Mouse (Mus musculus) heart, adult 2 months (tissue): ENCODE data around the gene Cytip. TPM values are rescaled to one million over a fixed set of nuclear protein-coding genes. Genes with fewer than 3 reads are reported as not detected.

Experiments used
- DNase-seq, 2 experiments: peaks; one replicate each; pipeline ENCODE4 v3.0.0; 2021
- H3K27ac ChIP-seq: fragments of 200-600 bp; 2 replicates; pipeline ENCODE4 v1.8.1; 2022
- H3K27me3 ChIP-seq: fragments of 200-500 bp; 2 replicates; pipeline ENCODE4 v1.6.1; 2012; ENCODE audit warnings: mild to moderate bottlenecking, low read length, inconsistent platforms, mixed read lengths; ENCODE audit not compliant: control insufficient read depth, insufficient read depth
- H3K36me3 ChIP-seq: fragments of 200-500 bp; 2 replicates; pipeline ENCODE4 v1.6.1; 2012; ENCODE audit warnings: low read length, inconsistent platforms; ENCODE audit not compliant: control insufficient read depth, insufficient read depth
- H3K4me1 ChIP-seq: fragments of 200-500 bp; 2 replicates; pipeline ENCODE4 v1.6.1; 2011; ENCODE audit warnings: low read length; ENCODE audit not compliant: control insufficient read depth, insufficient read depth
- H3K4me3 ChIP-seq: fragments of 200-600 bp; 2 replicates; pipeline ENCODE4 v1.8.1; 2022
- H3K79me2 ChIP-seq: fragments of 200-500 bp; replicated peaks from 2 replicates; pipeline ENCODE4 v1.6.1; 2012; ENCODE audit warnings: mild to moderate bottlenecking, inconsistent platforms, low read length, moderate library complexity, mixed read lengths; ENCODE audit not compliant: control insufficient read depth, insufficient read depth
- H3K9ac ChIP-seq: fragments of 200-500 bp; 2 replicates; pipeline ENCODE4 v1.6.1; 2012; ENCODE audit warnings: low read depth, mild to moderate bottlenecking, control low read depth, inconsistent platforms, low read length, mixed read lengths
- CTCF ChIP-seq: fragments of 200-600 bp; IDR thresholded peaks from 2 replicates; pipeline ENCODE4 v1.8.1; 2022; ENCODE audit warnings: antibody characterized with exemption, mild to moderate bottlenecking, moderate library complexity
- EP300 ChIP-seq: fragments of 200-500 bp; IDR thresholded peaks from 2 replicates; pipeline ENCODE4 v1.6.1; 2011; ENCODE audit warnings: low read depth, low read length, control low read depth; ENCODE audit not compliant: insufficient read depth
- POLR2A ChIP-seq: fragments of 200-500 bp; IDR thresholded peaks from 2 replicates; pipeline ENCODE4 v1.6.1; 2011; ENCODE audit warnings: mild to moderate bottlenecking, low read depth, low read length, control low read depth; ENCODE audit not compliant: insufficient read depth
- WGBS: fragments of 180-500 bp; shearing (Covaris S2); methylation state at CpG from one replicate; pipeline ENCODE4 v1.1.7; 2018; 5-methylcytosine and 5-hydroxymethylcytosine counted together
- intact Hi-C: fragments of 180-260 bp; cut with DNase I; formaldehyde crosslinking; loops from one replicate; pipeline ENCODE4 v1.15.1; 2025
- polyA plus RNA-seq: library from polyadenylated mRNA; depleted of rRNA; stranded (reverse); fragments of >200 nt; gene quantifications from 2 replicates; pipeline ENCODE4 v1.2.3, GENCODE M21; 2012
- total RNA-seq, 2 experiments: library from RNA; stranded (reverse); gene quantifications; 2 replicates each; pipeline ENCODE4 v1.2.3; 2021

Gene Cytip
- total and polyA plus RNA-seq, 3 experiments: 1.3 to 5.7 (median 2.5) TPM

DNA sequence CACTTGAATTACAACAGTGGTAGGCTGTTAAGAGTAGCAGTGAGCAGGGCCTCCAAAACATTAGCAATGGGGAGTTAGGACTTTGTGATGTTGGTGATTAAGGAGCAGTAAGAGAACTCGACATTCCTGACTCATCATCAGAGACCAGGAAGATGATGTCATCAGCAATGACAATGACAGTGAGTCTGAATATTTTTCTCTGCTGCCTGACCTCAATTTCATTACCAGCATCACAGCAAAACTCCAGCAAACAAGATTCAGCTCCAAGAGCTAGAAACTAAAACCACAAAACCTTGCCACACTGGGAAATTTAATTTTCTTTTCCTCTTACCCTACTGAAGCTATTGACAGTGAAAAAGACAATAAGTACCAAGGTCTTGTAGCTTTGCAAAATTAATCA is 14.6 kb downstream of the Cytip start:
- Histone ChIP-seq H3K27me3 (no peaks in the 10 kb centered on the region), H3K36me3 (peaks cover 1% of the 10 kb centered on the region; the same call in 1 of the 2 replicates), H3K9ac (no peak overlapping the region), H3K4me3 (no peak overlapping the region), H3K4me1 (no peaks in the 10 kb centered on the region; the same call in 1 of the 2 replicates), H3K27ac (no peak overlapping the region), H3K79me2 (no peaks in the 10 kb centered on the region)
- no peak for DNase-seq
- WGBS: 39% methylated on average over 1 of the region's 1 CpGs
- intact Hi-C loops: loop anchor here (10.0 kb wide), 1 partner anchor 126 kb away; the partner anchor contains the start of gene Ermn
- no peak for TF ChIP-seq POLR2A
- TF ChIP-seq CTCF: no peak
- TF ChIP-seq EP300: no peak

DNA sequence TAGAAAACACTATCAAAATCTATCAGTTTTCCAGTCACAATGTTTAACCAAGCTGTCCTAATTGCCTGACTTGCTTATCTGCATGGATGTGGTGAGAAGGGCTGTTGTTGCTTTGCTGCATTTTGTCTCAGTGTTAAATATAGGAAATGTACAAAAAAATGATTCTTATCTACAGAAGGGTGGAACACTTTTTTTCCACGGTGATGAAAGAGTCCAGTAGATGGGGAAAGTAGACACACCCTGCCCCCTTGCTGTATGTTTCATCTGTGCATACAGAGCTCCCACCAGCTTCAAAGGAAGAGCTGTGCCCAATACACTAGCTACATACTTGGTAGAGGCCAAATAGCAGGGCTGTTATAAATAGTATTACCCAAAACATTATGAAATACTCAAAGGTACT is 16.3 kb downstream of the Cytip start:
- Histone ChIP-seq H3K36me3 (peaks cover 5% of the 10 kb centered on the region), H3K27me3 (no peaks in the 10 kb centered on the region), H3K27ac (no peak overlapping the region), H3K4me1 (peaks cover 4% of the 10 kb centered on the region), H3K4me3 (no peak overlapping the region), H3K79me2 (no peaks in the 10 kb centered on the region), H3K9ac (no peak overlapping the region)
- intact Hi-C loops: no loop called here
- TF ChIP-seq CTCF (no peak), POLR2A (no peak), EP300 (no peak)
- DNase-seq: no peak
- WGBS: 17% methylated on average over 1 of the region's 1 CpGs

DNA sequence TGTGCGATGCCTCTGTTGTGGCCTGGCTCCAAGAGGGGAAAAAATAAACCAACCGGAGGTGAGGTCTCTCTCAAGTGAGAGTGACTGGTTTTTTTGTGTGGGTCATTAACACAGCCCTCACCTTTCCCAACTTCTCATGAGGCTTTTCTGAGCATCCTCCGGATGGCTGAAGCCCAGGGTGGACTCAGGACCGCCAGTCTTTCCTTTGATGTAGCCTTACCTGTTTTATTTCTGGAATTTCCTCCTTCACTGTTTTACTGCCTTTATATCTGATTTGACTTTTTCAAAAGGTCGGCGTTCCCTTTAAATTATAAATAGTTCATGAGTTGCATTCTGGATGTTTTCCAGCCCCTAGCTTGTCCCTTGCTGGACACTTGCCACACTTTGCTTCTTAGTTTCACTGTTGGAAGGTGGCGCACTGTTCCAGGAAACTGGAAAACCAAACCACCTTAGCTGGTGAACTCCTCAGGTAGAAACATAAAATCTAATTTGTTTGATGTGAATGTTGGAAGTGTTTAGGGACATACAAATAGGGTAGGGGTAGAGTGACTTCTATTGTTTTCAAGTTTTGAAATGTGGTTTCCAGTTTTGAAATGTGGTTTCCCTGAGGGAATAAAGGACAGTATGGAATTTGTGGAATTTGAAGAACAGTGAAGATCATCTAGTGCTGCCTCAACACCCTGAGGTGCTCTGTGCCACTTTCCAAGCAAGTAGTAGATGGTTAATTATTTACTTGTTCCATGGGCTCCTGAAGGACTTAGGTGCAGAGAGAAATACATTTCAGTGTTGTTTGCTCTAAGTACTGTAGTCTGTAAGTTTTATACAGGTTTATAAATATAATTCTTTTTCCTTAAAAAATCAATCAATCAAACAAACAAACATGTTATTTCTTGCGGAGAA is 19.7 kb downstream of the Cytip start:
- Histone ChIP-seq H3K9ac (no peak overlapping the region), H3K36me3 (peaks cover 5% of the 10 kb centered on the region), H3K79me2 (no peaks in the 10 kb centered on the region), H3K27ac (no peak overlapping the region), H3K4me3 (no peak overlapping the region), H3K4me1 (peaks cover 4% of the 10 kb centered on the region), H3K27me3 (no peaks in the 10 kb centered on the region)
- intact Hi-C loops: no loop called here
- peak in 1 of 2 experiments; percentile 31 for DNase-seq
- TF ChIP-seq CTCF (0 out of 2 replicates have a peak, but pooled peaks have one; percentile 9), POLR2A (no peak), EP300 (no peak)
- 32% methylated on average over 8 of the region's 8 CpGs for WGBS

DNA sequence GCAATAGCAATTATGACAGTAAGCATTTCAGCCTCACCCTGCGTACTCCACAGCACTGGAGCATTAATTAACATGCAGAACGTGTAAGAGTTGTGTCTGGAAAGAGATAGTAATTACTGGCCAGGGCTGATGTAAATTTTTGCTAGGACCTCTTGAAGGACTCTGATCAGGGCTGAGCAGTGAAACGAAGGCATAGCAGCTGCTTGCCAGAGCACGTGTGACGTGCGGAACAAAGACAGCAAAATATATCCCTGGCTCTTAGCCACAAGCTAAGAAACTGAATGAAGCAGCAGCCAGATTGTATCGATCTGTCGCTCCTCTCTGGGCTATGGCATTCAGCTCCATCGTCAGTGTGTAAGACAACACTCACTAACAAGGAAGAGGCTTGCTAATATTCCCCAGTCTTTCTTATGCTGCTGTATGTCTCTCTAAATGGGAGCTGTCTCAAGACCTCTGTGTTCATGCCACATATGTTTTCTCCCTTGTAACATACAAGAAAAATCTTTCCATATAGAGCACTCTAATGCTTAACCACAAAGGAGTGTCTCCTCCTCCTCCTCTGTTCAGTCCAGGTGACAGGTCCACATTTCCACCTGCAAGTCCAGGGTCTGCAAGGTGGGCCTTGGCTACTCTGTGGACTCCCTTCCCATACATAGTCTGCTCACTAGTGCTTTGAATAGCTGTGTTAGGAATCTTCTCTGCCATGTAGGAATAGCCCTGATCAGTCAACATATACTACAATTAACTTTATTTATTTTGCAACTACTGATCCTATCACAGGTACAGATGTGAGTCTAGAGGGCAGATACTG is 20.7 kb downstream of the Cytip start:
- peaks cover 5% of the 10 kb centered on the region for H3K36me3 ChIP-seq
- H3K27me3 ChIP-seq: no peaks in the 10 kb centered on the region
- intact Hi-C loops: no loop called here
- TF ChIP-seq CTCF (no peak), EP300 (no peak), POLR2A (no peak)
- peaks cover 4% of the 10 kb centered on the region for H3K4me1 ChIP-seq
- WGBS: 48% methylated on average over 9 of the region's 9 CpGs
- H3K79me2 ChIP-seq: no peaks in the 10 kb centered on the region
- no peak for DNase-seq
- H3K9ac ChIP-seq: no peak overlapping the region
- H3K4me3 ChIP-seq: no peak overlapping the region
- no peak overlapping the region for H3K27ac ChIP-seq

DNA sequence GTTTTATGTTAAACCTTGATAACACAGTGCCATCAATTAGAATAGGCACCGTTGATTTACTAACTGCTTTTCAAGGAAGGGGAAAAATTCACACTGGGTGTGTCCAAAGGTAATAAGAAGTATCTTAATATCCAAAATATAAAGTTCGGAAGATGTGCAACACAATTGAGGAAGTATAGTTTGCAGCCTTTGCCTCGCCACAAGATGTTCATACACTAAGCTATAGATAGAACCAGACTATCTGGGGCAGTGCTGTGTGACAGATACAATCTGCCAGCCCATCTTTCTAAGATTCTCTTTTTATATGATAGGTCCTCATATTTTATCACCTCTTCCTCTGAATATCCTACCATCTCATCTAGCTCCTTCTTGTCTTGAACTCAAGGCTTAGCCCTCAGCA is 22.4 kb downstream of the Cytip start:
- Histone ChIP-seq H3K9ac (no peak overlapping the region), H3K4me1 (peaks cover 4% of the 10 kb centered on the region), H3K4me3 (no peak overlapping the region), H3K27me3 (no peaks in the 10 kb centered on the region), H3K36me3 (peaks cover 5% of the 10 kb centered on the region), H3K27ac (no peak overlapping the region), H3K79me2 (no peaks in the 10 kb centered on the region)
- WGBS: 84% methylated on average over 3 of the region's 3 CpGs
- no peak for DNase-seq
- TF ChIP-seq CTCF (no peak), POLR2A (no peak), EP300 (no peak)
- intact Hi-C loops: no loop called here

DNA sequence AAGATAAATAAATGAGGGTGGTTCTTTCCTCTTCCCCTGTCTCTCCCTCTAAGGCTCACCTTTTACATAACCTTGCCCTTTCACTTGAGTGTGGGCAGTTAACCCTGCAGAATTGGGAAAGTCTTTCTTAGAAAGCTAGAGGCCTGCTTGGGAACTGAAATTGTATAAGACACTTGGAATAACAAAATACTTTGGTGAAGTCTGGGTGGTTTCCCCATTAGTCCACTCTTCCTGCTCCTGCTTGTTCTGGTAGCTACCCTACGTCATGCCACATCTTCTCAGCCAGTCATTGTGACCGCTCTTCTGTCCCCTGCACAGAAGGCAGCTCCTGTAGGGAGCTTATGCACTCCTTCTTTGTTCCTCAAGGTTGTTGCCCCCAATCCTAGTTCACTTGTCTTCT is 26.2 kb downstream of the Cytip start:
- no peak overlapping the region for H3K27ac ChIP-seq
- no peaks in the 10 kb centered on the region for H3K4me1 ChIP-seq
- no peak overlapping the region for H3K9ac ChIP-seq
- no peak for TF ChIP-seq CTCF
- no peak for TF ChIP-seq POLR2A
- TF ChIP-seq EP300: no peak
- no peak for DNase-seq
- intact Hi-C loops: no loop called here
- H3K36me3 ChIP-seq: no peaks in the 10 kb centered on the region
- no peaks in the 10 kb centered on the region for H3K27me3 ChIP-seq
- H3K4me3 ChIP-seq: no peak overlapping the region
- no peaks in the 10 kb centered on the region for H3K79me2 ChIP-seq
- WGBS: 96% methylated on average over 2 of the region's 2 CpGs
